Mouse (Mus musculus): ENCODE results near the gene Psmc5. TPM values are rescaled to one million over a fixed set of nuclear protein-coding genes. Genes with fewer than 3 reads are reported as not detected.

Gene Psmc5
- total and polyA plus RNA-seq, 3 experiments: 44.0 to 90.7 (median 64.1) TPM

DNA sequence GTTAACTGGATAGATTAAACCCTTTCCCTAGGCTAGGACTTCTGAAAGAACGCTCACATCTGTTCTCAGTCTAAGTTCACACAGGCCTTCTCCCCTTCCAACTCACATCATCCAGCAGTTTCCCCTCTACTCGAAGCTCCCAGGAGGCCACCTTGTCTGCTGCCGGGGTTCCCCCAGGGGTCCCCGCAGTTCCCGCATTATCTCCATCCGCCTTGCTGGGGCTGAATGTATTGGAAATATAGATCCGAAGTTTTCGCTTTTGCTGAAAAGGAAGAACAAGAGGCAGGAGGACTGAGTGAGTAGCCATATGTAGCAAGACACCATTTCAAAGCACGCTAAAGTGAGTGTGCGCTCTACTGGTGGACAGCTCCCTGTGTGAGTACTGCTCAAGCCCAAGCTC is 10.5 kb downstream of the Psmc5 start:
- no peaks in the 10 kb centered on the region for H3K27me3 ChIP-seq (ENCODE audit: insufficient read depth, low read length)
- ATAC-seq (ENCODE audit: extremely low read depth, insufficient number of reproducible peaks, low FRiP score, poor library complexity, severe bottlenecking) (no peak), DNase-seq (ENCODE audit: low spot score) (no peak)
- no peak for TF ChIP-seq GATA1 (IDR thresholded peaks at IDR 0.05; ENCODE audit: borderline replicate concordance, low read length)
- no peak for TF ChIP-seq POLR2AphosphoS5 (IDR thresholded peaks at IDR 0.05; ENCODE audit: insufficient replicate concordance, low read depth, low read length)
- no peak for TF ChIP-seq TAL1 (conservative IDR thresholded peaks at IDR 0.05; ENCODE audit: low read depth, low read length)
- no peak for TF ChIP-seq GATA2 (IDR thresholded peaks at IDR 0.05; ENCODE audit: borderline replicate concordance, low read depth, low read length)
- no peak for TF ChIP-seq CTCF (IDR thresholded peaks at IDR 0.05; ENCODE audit: low read depth, low read length)
- no peaks in the 10 kb centered on the region for H3K9me3 ChIP-seq (replicated peaks)
- H3K4me1 ChIP-seq (ENCODE audit: insufficient read depth, low read depth, low read length): peaks cover 51% of the 10 kb centered on the region
- peaks cover 95% of the 10 kb centered on the region for H3K36me3 ChIP-seq (replicated peaks)
- H3K4me3 ChIP-seq (ENCODE audit: low read depth, low read length): no peak overlapping the region

DNA sequence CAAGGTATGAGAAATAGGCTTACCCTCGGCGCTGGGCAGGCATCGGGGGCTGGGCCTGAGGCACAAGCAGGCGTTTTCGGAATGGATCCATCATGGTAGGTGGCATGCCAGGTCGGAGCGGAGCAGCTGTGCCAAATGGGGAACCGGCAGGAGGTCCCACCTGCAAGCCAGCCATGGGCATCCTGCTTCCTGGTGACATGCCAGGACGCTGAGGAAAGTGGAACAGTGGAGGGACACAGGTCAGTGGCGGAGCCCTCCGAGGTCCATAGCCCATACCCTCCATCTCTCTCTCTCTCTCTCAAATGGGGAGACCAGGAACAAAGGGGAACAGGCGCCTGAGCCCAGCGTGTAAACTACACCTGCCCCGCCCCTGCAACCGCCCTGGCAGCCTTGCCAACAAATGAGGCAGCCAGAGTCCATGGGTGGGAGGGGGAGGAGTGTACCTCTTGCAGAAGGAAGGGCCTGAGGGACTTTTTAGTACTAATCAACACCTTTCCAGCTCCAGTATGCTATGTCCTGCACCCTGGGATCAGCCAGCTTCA is 11.4 kb downstream of the Psmc5 start:
- DNase-seq (ENCODE audit: low spot score): no peak
- Histone ChIP-seq H3K27me3 (ENCODE audit: insufficient read depth, low read length) (no peaks in the 10 kb centered on the region), H3K4me1 (ENCODE audit: insufficient read depth, low read depth, low read length) (peaks cover 50% of the 10 kb centered on the region), H3K4me3 (ENCODE audit: low read depth, low read length) (no peak overlapping the region; the same call in 1 of the 2 replicates), H3K9me3 (replicated peaks) (no peaks in the 10 kb centered on the region), H3K36me3 (replicated peaks) (peaks cover 87% of the 10 kb centered on the region)
- no peak for TF ChIP-seq CTCF (IDR thresholded peaks at IDR 0.05; ENCODE audit: low read depth, low read length)
- no peak for TF ChIP-seq GATA1 (IDR thresholded peaks at IDR 0.05; ENCODE audit: borderline replicate concordance, low read length)
- TF ChIP-seq GATA2 (IDR thresholded peaks at IDR 0.05; ENCODE audit: borderline replicate concordance, low read depth, low read length): no peak
- no peak for TF ChIP-seq TAL1 (conservative IDR thresholded peaks at IDR 0.05; ENCODE audit: low read depth, low read length)
- no peak for TF ChIP-seq POLR2AphosphoS5 (IDR thresholded peaks at IDR 0.05; ENCODE audit: insufficient replicate concordance, low read depth, low read length)
- ATAC-seq (ENCODE audit: extremely low read depth, insufficient number of reproducible peaks, low FRiP score, poor library complexity, severe bottlenecking): no peak

DNA sequence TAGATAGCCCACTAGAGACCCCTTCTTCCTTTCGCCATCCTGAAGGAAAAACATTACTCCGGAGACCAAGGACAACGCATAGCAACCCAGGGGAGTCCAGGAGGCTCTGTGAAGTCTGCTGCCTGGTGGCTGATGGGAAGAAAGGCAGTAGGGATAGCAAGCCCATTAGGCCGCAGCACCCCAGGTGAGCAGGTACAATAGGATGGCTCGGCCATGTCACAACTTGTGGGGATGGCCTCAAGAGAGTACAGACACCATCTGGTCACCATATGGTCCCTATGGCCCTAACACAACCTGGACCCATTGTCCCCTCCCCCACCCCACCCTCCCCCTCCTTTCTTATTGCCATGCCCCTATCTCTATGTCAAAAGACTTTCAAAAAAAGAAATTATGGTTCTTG is 11.9 kb downstream of the Psmc5 start:
- Histone ChIP-seq H3K9me3 (replicated peaks) (no peaks in the 10 kb centered on the region), H3K4me1 (ENCODE audit: insufficient read depth, low read depth, low read length) (peaks cover 50% of the 10 kb centered on the region), H3K4me3 (ENCODE audit: low read depth, low read length) (peak overlapping the region; percentile 51; the same call in 1 of the 2 replicates), H3K27me3 (ENCODE audit: insufficient read depth, low read length) (no peaks in the 10 kb centered on the region), H3K36me3 (replicated peaks) (peaks cover 82% of the 10 kb centered on the region)
- TF ChIP-seq CTCF (IDR thresholded peaks at IDR 0.05; ENCODE audit: low read depth, low read length) (no peak), GATA1 (IDR thresholded peaks at IDR 0.05; ENCODE audit: borderline replicate concordance, low read length) (no peak), GATA2 (IDR thresholded peaks at IDR 0.05; ENCODE audit: borderline replicate concordance, low read depth, low read length) (no peak), TAL1 (conservative IDR thresholded peaks at IDR 0.05; ENCODE audit: low read depth, low read length) (no peak), POLR2AphosphoS5 (IDR thresholded peaks at IDR 0.05; ENCODE audit: insufficient replicate concordance, low read depth, low read length) (no peak)
- no peak for DNase-seq (ENCODE audit: low spot score)
- no peak for ATAC-seq (ENCODE audit: extremely low read depth, insufficient number of reproducible peaks, low FRiP score, poor library complexity, severe bottlenecking)

DNA sequence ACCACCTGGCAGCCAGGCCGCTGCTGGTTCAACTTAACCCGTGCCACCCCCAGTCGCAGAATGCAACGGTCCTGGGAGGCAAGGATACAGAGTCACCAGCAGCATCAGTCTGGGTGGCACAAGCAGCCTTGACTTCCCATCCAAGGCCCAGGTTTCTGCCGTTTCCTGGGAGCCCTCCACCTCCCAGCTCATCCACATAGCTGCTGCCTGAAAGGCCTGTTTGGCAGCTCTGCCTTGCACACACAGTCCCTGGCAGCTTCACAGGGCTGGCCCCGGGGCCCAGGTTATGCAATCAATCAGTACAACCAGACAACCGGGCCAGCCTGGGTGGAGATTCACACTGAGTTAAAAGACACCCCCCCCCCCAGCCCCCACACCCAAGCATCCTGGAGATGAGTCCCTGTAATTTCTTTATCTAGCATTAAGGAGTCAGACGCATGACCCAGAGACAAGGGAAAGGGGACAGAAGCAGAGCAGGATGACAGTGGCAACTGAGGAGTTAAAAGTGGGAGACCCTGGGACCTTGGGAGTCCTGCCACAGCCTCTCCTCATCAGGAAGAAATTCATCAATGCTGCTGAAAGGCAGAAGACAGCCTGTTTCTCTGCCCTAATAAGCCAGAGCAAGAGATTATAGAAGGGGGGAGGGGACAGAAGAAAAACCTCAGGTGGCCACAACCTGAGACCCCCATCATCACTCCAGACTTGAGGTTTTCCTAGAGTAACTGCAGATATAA is 12.5 kb downstream of the Psmc5 start:
- Histone ChIP-seq H3K36me3 (replicated peaks) (peaks cover 76% of the 10 kb centered on the region), H3K27me3 (ENCODE audit: insufficient read depth, low read length) (no peaks in the 10 kb centered on the region), H3K9me3 (replicated peaks) (no peaks in the 10 kb centered on the region), H3K4me1 (ENCODE audit: insufficient read depth, low read depth, low read length) (peaks cover 51% of the 10 kb centered on the region), H3K4me3 (ENCODE audit: low read depth, low read length) (peak overlapping the region; percentile 51; the same call in 1 of the 2 replicates)
- ATAC-seq (ENCODE audit: extremely low read depth, insufficient number of reproducible peaks, low FRiP score, poor library complexity, severe bottlenecking) (no peak), DNase-seq (ENCODE audit: low spot score) (no peak)
- TF ChIP-seq GATA1 (IDR thresholded peaks at IDR 0.05; ENCODE audit: borderline replicate concordance, low read length): no peak
- TF ChIP-seq POLR2AphosphoS5 (IDR thresholded peaks at IDR 0.05; ENCODE audit: insufficient replicate concordance, low read depth, low read length): no peak
- no peak for TF ChIP-seq GATA2 (IDR thresholded peaks at IDR 0.05; ENCODE audit: borderline replicate concordance, low read depth, low read length)
- TF ChIP-seq CTCF (IDR thresholded peaks at IDR 0.05; ENCODE audit: low read depth, low read length): no peak
- TF ChIP-seq TAL1 (conservative IDR thresholded peaks at IDR 0.05; ENCODE audit: low read depth, low read length): no peak

DNA sequence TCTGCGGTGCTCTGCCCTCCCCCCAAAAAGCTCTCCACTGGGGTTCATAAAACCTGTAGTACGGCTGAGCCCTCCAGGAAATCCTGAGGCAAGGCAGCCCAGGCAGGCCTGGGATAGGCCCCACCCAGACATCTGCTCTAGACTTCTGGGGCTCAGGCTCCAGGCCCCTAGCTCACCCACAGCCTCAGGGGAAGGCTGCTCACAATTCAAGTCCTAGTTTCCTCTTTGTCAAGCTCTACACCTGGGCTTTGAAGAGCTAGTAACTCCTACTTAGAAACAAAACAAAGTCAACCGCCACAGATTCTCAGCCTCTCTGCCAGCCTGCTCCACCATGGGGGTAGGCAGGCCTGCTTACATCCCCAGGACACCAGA is 13.1 kb downstream of the Psmc5 start:
- no peaks in the 10 kb centered on the region for H3K9me3 ChIP-seq (replicated peaks)
- peaks cover 71% of the 10 kb centered on the region for H3K36me3 ChIP-seq (replicated peaks)
- DNase-seq (ENCODE audit: low spot score) (peak; percentile 73), ATAC-seq (ENCODE audit: extremely low read depth, insufficient number of reproducible peaks, low FRiP score, poor library complexity, severe bottlenecking) (0 out of 2 replicates have a peak, but pooled peaks have one; percentile 18)
- H3K4me3 ChIP-seq (ENCODE audit: low read depth, low read length): peak overlapping the region; percentile 20; the same call in 1 of the 2 replicates
- no peak for TF ChIP-seq GATA2 (IDR thresholded peaks at IDR 0.05; ENCODE audit: borderline replicate concordance, low read depth, low read length)
- no peak for TF ChIP-seq POLR2AphosphoS5 (IDR thresholded peaks at IDR 0.05; ENCODE audit: insufficient replicate concordance, low read depth, low read length)
- TF ChIP-seq CTCF (IDR thresholded peaks at IDR 0.05; ENCODE audit: low read depth, low read length): no peak
- TF ChIP-seq TAL1 (conservative IDR thresholded peaks at IDR 0.05; ENCODE audit: low read depth, low read length): no peak
- TF ChIP-seq GATA1 (IDR thresholded peaks at IDR 0.05; ENCODE audit: borderline replicate concordance, low read length): no peak
- H3K27me3 ChIP-seq (ENCODE audit: insufficient read depth, low read length): no peaks in the 10 kb centered on the region
- H3K4me1 ChIP-seq (ENCODE audit: insufficient read depth, low read depth, low read length): peaks cover 56% of the 10 kb centered on the region

DNA sequence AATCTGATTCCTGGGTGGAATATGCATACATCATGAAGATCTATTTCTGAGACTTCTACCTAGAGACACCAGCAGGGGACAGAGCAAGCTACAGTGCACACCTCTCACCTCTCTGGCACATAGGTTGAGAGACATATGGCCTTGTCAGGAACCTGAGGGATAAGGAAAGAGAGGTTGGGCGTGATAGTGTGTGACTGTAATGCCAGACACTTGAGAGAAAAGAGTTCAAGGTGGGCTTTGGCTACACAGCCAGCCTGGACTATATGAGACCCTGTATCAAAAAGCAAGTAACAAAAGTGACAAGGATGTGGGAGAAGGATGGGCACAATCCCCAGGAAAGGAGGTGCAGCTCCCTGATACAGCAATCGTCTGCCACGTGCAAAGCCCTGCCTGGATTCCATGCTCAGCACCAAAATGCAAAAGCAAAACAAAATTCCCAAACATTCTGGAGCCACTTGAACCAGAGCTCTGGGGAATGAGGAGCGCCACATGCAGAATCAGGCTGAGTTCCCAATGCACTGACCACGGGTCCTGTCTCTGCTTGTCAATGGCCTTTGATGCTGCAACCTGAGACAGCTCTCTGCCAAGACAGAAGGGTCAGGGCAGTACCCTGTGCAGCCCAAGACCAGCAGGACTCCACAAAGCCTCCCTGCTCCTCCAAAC is 15.3 kb downstream of the Psmc5 start:
- DNase-seq (ENCODE audit: low spot score) (no peak), ATAC-seq (ENCODE audit: extremely low read depth, insufficient number of reproducible peaks, low FRiP score, poor library complexity, severe bottlenecking) (no peak)
- Histone ChIP-seq H3K4me3 (ENCODE audit: low read depth, low read length) (peak overlapping the region; percentile 92), H3K27me3 (ENCODE audit: insufficient read depth, low read length) (no peaks in the 10 kb centered on the region), H3K4me1 (ENCODE audit: insufficient read depth, low read depth, low read length) (peaks cover 69% of the 10 kb centered on the region), H3K9me3 (replicated peaks) (no peaks in the 10 kb centered on the region), H3K36me3 (replicated peaks) (peaks cover 48% of the 10 kb centered on the region)
- TF ChIP-seq GATA1 (IDR thresholded peaks at IDR 0.05; ENCODE audit: borderline replicate concordance, low read length) (no peak), TAL1 (conservative IDR thresholded peaks at IDR 0.05; ENCODE audit: low read depth, low read length) (no peak), POLR2AphosphoS5 (IDR thresholded peaks at IDR 0.05; ENCODE audit: insufficient replicate concordance, low read depth, low read length) (no peak), GATA2 (IDR thresholded peaks at IDR 0.05; ENCODE audit: borderline replicate concordance, low read depth, low read length) (no peak), CTCF (IDR thresholded peaks at IDR 0.05; ENCODE audit: low read depth, low read length) (no peak)
